Mouse (Mus musculus): Measurements from ENCODE around the gene Adrb1. TPM values are rescaled to one million over a fixed set of nuclear protein-coding genes. Genes with fewer than 3 reads are reported as not detected.
"Not testable (repeated sequence)": the region's sequence is repeated elsewhere in the genome, so short reads cannot be mapped to it uniquely, and the experiment has no call there.

The Adrb1 gene
- polyA plus RNA-seq, 1 experiment from 2014 or later, result 0.36 TPM

- H3K27me3 ChIP-seq, result peaks cover 39% of the 10 kb centered on the region
- ATAC-seq (replicated peaks; ENCODE audit: low FRiP score); H3K9ac ChIP-seq; H3K27ac ChIP-seq; H3K4me3 ChIP-seq (replicated peaks); H3K9me3 ChIP-seq (replicated peaks); H3K4me2 ChIP-seq; H3K36me3 ChIP-seq: not testable (repeated sequence)
- 93% methylated on average over 7 of the region's 7 CpGs for WGBS
- peaks cover 22% of the 10 kb centered on the region for H3K4me1 ChIP-seq
Measured at GRCm38 (mm10) chr19:56778532-56778931, 56.5 kb downstream of the Adrb1 start.

Other genes starting within 250 kb of the Adrb1 start
- gene Dclre1a, start 174.0 kb upstream of the Adrb1 start, polyA plus RNA-seq (2015; fragmentation: Nextera tagmentation; extraction: Ambion mirVana), result 18.0 and 21.6 TPM in 2 replicates
- gene Nhlrc2, start 173.9 kb upstream of the Adrb1 start, polyA plus RNA-seq (2015; fragmentation: Nextera tagmentation; extraction: Ambion mirVana), result 15.2 and 16.0 TPM in 2 replicates
- gene Ccdc186, start 100.0 kb downstream of the Adrb1 start, polyA plus RNA-seq (2015; fragmentation: Nextera tagmentation; extraction: Ambion mirVana), result 18.3 and 23.3 TPM in 2 replicates
- 0.66 and 0.80 TPM in 2 replicates for gene Tdrd1, start 104.0 kb downstream of the Adrb1 start, polyA plus RNA-seq (2015; fragmentation: Nextera tagmentation; extraction: Ambion mirVana)
- gene Vwa2, start 152.1 kb downstream of the Adrb1 start, polyA plus RNA-seq (2015; fragmentation: Nextera tagmentation; extraction: Ambion mirVana), result 18.1 and 18.8 TPM in 2 replicates